Mouse (Mus musculus): ENCODE measurements around the gene Gorasp1. TPM values are rescaled to one million over a fixed set of nuclear protein-coding genes. Genes with fewer than 3 reads are reported as not detected.
A peak's percentile ranks its signal among the peaks of the same experiment; 100 is the strongest.

Gene Gorasp1
- polyA plus RNA-seq, 1 experiment from 2014 or later: 16.7 TPM

DNA sequence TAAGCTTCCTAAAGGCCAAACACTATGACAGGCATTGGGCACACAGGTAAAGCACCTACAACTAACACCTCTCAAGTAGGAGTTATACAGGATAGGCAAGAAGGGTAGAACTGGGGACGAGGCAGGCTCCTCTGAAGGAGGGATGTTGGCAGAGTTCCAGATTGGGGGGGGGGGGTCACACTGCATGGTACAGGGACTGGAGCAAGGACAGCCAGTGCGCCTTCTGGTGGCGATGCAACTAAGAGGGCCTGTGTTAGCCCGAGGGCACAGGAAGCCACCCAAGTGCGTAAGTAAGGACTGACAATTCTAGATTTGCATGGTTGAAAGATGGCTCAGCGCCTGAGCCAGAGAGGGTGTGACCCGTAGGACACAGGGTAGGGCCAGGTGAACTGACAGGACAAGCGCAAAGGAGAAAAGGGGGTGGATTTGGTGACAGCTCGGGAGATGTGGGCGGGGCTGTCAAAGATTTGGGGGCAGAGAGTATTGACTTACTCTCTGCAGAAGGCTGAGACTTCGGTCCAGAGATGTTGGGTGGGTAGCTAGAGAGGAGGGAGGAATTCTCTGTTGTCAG, 45.0 kb upstream of the Gorasp1 start:
- H3K27ac ChIP-seq (ENCODE audit: low read length): peak overlapping the region; percentile 98
- ATAC-seq (peak; percentile 36), DNase-seq (ENCODE audit: low spot score) (peak; percentile 86)
- peak overlapping the region; percentile 97 for H3K9ac ChIP-seq (replicated peaks; ENCODE audit: low read depth)
- 3% methylated on average over 11 of the region's 11 CpGs for WGBS
- no peaks in the 10 kb centered on the region for H3K36me3 ChIP-seq (ENCODE audit: insufficient read depth, low read length)
- H3K4me2 ChIP-seq (replicated peaks; ENCODE audit: low read depth, low read length): peak overlapping the region; percentile 80
- TF ChIP-seq EP300 (IDR thresholded peaks at IDR 0.05) (peak; percentile 40; the same call in 1 of the 2 replicates), CTCF (IDR thresholded peaks at IDR 0.05) (peak; percentile 77)
- peak overlapping the region; percentile 93 for H3K4me3 ChIP-seq (ENCODE audit: low read depth, low read length)
- no peaks in the 10 kb centered on the region for H3K9me3 ChIP-seq (ENCODE audit: low read length)
- peaks cover 24% of the 10 kb centered on the region for H3K4me1 ChIP-seq (ENCODE audit: insufficient read depth, low read depth, low read length)
- no peaks in the 10 kb centered on the region for H3K27me3 ChIP-seq (replicated peaks; ENCODE audit: insufficient read depth, low read length)

DNA sequence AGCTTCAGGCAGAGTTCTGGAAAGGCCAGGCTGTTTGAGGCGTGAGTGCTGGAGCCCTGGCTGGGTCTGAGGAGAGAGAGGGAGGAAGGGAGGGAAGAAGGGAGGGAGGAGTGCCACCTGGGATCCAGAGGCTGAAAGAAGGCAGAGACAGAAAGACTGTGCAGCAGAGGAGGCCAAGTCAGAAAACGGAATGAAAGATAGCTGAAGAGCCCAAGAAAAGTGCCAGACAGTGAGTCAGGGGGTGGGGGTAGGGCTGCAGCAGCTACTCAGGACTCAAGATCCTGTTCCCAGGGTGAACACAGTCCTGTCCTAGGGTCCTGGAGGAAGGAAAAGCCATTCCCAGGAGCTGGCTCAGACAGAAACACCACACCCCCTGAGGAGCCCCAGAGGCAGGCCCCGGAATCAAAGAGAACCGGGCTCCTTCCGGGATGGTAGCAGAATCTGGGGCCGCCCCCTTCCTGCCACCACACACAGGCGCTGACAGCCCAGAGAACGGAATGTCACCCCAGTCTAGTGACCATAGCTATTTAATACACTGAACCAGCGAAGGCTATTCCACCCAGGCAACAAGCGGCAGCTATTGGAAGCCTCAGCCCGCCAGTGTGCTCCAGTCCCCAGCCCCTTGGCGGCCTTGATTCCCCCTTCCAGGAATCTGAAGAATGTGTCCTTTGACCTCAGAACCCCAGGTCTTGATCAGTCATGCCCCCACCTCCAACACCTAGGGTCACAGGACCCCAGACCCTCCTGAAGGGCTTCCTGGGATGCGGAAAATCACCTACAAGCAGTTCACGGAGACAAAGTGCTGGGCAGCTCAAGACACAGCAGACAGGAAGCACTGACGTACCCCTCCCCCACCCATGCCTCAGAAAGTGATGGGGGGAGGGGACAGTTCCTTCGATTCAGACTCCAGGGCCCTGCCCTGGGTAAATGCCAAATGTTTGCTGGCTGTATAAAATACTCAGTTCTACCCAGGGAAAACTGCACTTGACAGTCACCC, 44.1 kb upstream of the Gorasp1 start:
- Histone ChIP-seq H3K4me2 (replicated peaks; ENCODE audit: low read depth, low read length) (peak overlapping the region; percentile 80), H3K4me1 (ENCODE audit: insufficient read depth, low read depth, low read length) (peaks cover 32% of the 10 kb centered on the region)

DNA sequence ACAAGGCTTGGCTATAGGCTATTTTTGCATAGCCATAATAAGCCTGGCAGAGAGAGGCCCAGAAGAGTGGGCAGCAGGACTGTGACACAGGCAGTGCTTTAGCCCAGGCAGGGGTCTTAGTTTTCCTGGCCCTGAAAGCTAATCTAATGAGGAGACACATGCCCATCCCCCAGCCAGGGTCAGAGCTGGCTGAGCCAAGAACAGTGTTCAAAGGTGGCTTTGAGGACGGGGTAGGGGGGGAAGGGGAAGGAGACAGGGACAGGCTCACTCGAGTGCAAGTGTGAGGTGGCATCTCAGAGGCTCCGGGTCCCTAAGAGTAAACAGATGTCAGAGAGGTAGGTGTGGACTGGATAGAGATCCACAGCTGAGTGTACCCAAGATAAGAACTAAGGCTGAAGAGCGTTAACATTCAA, 43.4 kb upstream of the Gorasp1 start:
- Histone ChIP-seq H3K27ac (ENCODE audit: low read length) (peak overlapping the region; percentile 98), H3K4me1 (ENCODE audit: insufficient read depth, low read depth, low read length) (peaks cover 33% of the 10 kb centered on the region), H3K9ac (replicated peaks; ENCODE audit: low read depth) (0 out of 2 replicates have a peak overlapping the region, but pooled peaks have one; percentile 97), H3K27me3 (replicated peaks; ENCODE audit: insufficient read depth, low read length) (no peaks in the 10 kb centered on the region), H3K4me2 (replicated peaks; ENCODE audit: low read depth, low read length) (peak overlapping the region; percentile 80), H3K4me3 (ENCODE audit: low read depth, low read length) (peak overlapping the region; percentile 93), H3K9me3 (ENCODE audit: low read length) (no peaks in the 10 kb centered on the region), H3K36me3 (ENCODE audit: insufficient read depth, low read length) (peaks cover 4% of the 10 kb centered on the region; the same call in 1 of the 2 replicates)
- DNase-seq (ENCODE audit: low spot score) (no peak), ATAC-seq (peak; percentile 1; the same call in 1 of the 2 replicates)
- 3% methylated on average over 4 of the region's 4 CpGs for WGBS
- TF ChIP-seq CTCF (IDR thresholded peaks at IDR 0.05) (no peak), EP300 (IDR thresholded peaks at IDR 0.05) (no peak)

More for the DNA sequence above, 44.1 kb upstream of the Gorasp1 start:
- peak overlapping the region; percentile 98 for H3K27ac ChIP-seq (ENCODE audit: low read length)
- ATAC-seq (peak; percentile 61), DNase-seq (ENCODE audit: low spot score) (peak; percentile 91)
- H3K36me3 ChIP-seq (ENCODE audit: insufficient read depth, low read length): peaks cover 4% of the 10 kb centered on the region; the same call in 1 of the 2 replicates
- TF ChIP-seq EP300 (IDR thresholded peaks at IDR 0.05): peak; percentile 53
- TF ChIP-seq CTCF (IDR thresholded peaks at IDR 0.05): peak; percentile 18; the same call in 1 of the 2 replicates
- H3K27me3 ChIP-seq (replicated peaks; ENCODE audit: insufficient read depth, low read length): no peaks in the 10 kb centered on the region
- H3K4me3 ChIP-seq (ENCODE audit: low read depth, low read length): peak overlapping the region; percentile 93
- WGBS: 0% methylated on average over 14 of the region's 16 CpGs
- peak overlapping the region; percentile 97 for H3K9ac ChIP-seq (replicated peaks; ENCODE audit: low read depth)
- no peaks in the 10 kb centered on the region for H3K9me3 ChIP-seq (ENCODE audit: low read length)

DNA sequence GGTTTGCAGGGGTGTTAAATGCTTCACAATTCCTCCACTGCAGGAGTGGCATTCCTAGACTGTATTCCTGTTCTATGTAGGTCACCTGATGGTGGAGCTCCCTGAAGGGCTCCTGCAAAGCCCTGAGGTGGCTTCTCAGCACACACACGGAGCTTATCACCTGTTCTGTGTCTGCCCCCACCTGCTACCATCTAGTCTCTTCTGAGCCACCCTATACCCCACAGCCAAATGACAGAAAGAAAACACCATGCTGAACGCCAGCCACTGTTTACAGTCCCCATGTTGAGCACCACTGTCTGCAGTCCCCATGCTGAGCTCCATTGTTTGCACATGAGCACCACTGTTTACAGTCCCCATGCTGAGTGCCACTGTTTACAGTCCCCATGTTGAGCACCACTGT, 42.4 kb upstream of the Gorasp1 start:
- Histone ChIP-seq H3K4me2 (replicated peaks; ENCODE audit: low read depth, low read length) (peak overlapping the region; percentile 14; the same call in 1 of the 2 replicates), H3K9me3 (ENCODE audit: low read length) (no peaks in the 10 kb centered on the region), H3K4me1 (ENCODE audit: insufficient read depth, low read depth, low read length) (peaks cover 33% of the 10 kb centered on the region), H3K4me3 (ENCODE audit: low read depth, low read length) (no peak overlapping the region), H3K27ac (ENCODE audit: low read length) (no peak overlapping the region), H3K36me3 (ENCODE audit: insufficient read depth, low read length) (peaks cover 4% of the 10 kb centered on the region; the same call in 1 of the 2 replicates), H3K27me3 (replicated peaks; ENCODE audit: insufficient read depth, low read length) (no peaks in the 10 kb centered on the region), H3K9ac (replicated peaks; ENCODE audit: low read depth) (no peak overlapping the region)
- TF ChIP-seq EP300 (IDR thresholded peaks at IDR 0.05) (no peak), CTCF (IDR thresholded peaks at IDR 0.05) (no peak)
- no peak for ATAC-seq
- WGBS: 43% methylated on average over 2 of the region's 2 CpGs
- DNase-seq (ENCODE audit: low spot score): no peak

DNA sequence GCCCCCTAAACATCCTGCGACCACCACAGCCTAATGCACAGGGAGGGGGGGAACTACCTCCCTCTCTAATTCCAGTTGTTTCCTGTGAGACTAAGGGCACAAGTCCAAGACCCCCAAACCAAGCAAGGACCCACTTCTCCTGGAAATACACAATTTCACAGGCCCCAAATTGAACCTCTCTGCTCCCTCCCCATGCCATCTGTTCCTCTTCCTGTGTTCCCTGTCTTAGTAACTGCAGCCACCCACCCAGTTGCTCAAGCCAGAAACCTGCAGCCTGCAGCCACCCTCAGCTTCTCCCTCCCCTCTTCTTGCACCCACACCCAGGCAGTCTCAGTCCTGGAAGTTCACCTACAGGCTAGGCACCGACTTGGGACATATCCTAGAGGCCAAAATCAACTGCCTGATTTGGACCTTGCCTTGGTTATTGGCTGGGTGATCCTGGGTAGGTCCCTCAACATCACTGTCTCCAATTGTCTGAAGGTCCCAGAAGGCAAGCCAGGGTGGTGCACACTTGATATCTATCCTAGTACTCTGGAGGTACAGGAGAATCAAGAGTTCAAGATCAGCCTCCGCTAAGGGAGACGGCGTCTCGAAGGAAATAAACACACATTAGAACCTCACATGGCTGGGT, 41.6 kb upstream of the Gorasp1 start:
- no peak for ATAC-seq
- H3K27ac ChIP-seq (ENCODE audit: low read length): no peak overlapping the region
- peak overlapping the region; percentile 27 for H3K4me2 ChIP-seq (replicated peaks; ENCODE audit: low read depth, low read length)
- no peak overlapping the region for H3K4me3 ChIP-seq (ENCODE audit: low read depth, low read length)
- WGBS: 69% methylated on average over 6 of the region's 6 CpGs
- H3K27me3 ChIP-seq (replicated peaks; ENCODE audit: insufficient read depth, low read length): no peaks in the 10 kb centered on the region
- no peaks in the 10 kb centered on the region for H3K9me3 ChIP-seq (ENCODE audit: low read length)
- peaks cover 29% of the 10 kb centered on the region for H3K4me1 ChIP-seq (ENCODE audit: insufficient read depth, low read depth, low read length)
- DNase-seq (ENCODE audit: low spot score): no peak
- no peak overlapping the region for H3K9ac ChIP-seq (replicated peaks; ENCODE audit: low read depth)
- TF ChIP-seq CTCF (IDR thresholded peaks at IDR 0.05): no peak
- H3K36me3 ChIP-seq (ENCODE audit: insufficient read depth, low read length): peaks cover 7% of the 10 kb centered on the region; the same call in 1 of the 2 replicates
